Mouse (Mus musculus): ENCODE measurements at regions not wholly inside any gene's neighbourhood (a gene's known extent, or its start where the extent isn't known, plus 50 kb on each side); places are given as distances from the start of the nearest gene placed in this dataset.

DNA sequence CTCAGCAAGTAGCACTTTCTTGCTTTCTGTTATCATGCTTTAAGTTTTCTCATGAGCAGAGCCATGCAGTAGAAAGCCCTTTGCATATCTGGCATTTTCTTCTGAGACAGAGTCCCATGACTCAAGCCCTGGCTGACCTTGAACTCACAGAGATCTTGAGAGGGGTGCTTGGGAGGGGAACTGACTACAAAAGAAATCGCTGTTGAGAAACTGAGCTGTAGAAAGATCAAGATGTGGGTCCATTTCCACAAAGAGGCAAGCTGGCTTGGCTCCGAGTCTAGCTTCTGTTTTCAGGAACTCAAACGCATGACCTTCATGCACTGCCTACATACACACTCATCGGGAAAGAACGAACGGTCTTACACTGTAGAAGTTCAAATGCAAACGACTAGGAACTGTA, 278.0 kb upstream of the Jmjd1c start:
- H3K4me3 ChIP-seq (ENCODE audit: control insufficient read depth, insufficient read depth, low read length) = no peak overlapping the region

DNA sequence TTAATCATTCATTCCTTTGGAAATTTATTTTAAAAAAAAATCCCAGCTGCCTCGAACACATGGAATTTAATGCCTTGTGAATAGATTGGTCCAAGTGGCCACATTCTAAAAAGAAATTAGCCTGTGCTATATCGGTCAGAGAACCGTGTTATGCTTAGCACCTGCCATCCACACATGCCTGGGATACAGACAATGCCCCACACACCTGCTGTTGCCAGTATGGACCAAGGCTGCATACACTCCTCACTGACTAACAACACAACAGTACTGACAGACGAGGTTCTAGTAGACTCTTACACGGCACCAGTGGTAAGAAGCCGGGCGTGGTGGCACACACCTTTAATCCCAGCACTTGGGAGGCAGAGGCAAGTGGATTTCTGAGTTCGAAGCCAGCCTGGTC, 276.4 kb upstream of the Jmjd1c start:
- no peak overlapping the region for H3K4me3 ChIP-seq (ENCODE audit: control insufficient read depth, insufficient read depth, low read length)
- TF ChIP-seq CTCF (IDR thresholded peaks at IDR 0.05; ENCODE audit: borderline replicate concordance, control insufficient read depth, extremely low read depth, insufficient read depth, low read length, poor library complexity) (no peak), POLR2A (IDR thresholded peaks at IDR 0.05; ENCODE audit: control insufficient read depth, extremely low read depth, insufficient read depth, low read length, poor library complexity) (no peak)
- H3K27ac ChIP-seq (ENCODE audit: control insufficient read depth, insufficient read depth, low read length) = no peak overlapping the region
- no peaks in the 10 kb centered on the region for H3K27me3 ChIP-seq (ENCODE audit: control insufficient read depth, insufficient read depth, low read length)
- WGBS = 94% methylated on average over 8 of the region's 8 CpGs
- no peaks in the 10 kb centered on the region for H3K4me1 ChIP-seq (replicated peaks; ENCODE audit: control insufficient read depth, insufficient read depth, low read length)
- DNase-seq = no peak
- no peaks in the 10 kb centered on the region for H3K36me3 ChIP-seq (ENCODE audit: control insufficient read depth, insufficient read depth, low read length)

More for the DNA sequence above, 278.0 kb upstream of the Jmjd1c start:
- TF ChIP-seq CTCF (IDR thresholded peaks at IDR 0.05; ENCODE audit: borderline replicate concordance, control insufficient read depth, extremely low read depth, insufficient read depth, low read length, poor library complexity) (no peak), POLR2A (IDR thresholded peaks at IDR 0.05; ENCODE audit: control insufficient read depth, extremely low read depth, insufficient read depth, low read length, poor library complexity) (no peak)
- Histone ChIP-seq H3K27ac (ENCODE audit: control insufficient read depth, insufficient read depth, low read length) (no peak overlapping the region), H3K27me3 (ENCODE audit: control insufficient read depth, insufficient read depth, low read length) (no peaks in the 10 kb centered on the region), H3K36me3 (ENCODE audit: control insufficient read depth, insufficient read depth, low read length) (no peaks in the 10 kb centered on the region), H3K4me1 (replicated peaks; ENCODE audit: control insufficient read depth, insufficient read depth, low read length) (no peaks in the 10 kb centered on the region)
- WGBS = 83% methylated on average over 7 of the region's 7 CpGs
- no peak for DNase-seq

GRCm38 (mm10) chr10:66825737-66826136, 270.2 kb upstream of the Jmjd1c start:
- H3K4me3 ChIP-seq (ENCODE audit: control insufficient read depth, insufficient read depth, low read length) = no peak overlapping the region
- H3K27me3 ChIP-seq (ENCODE audit: control insufficient read depth, insufficient read depth, low read length) = no peaks in the 10 kb centered on the region
- 88% methylated on average over 3 of the region's 3 CpGs for WGBS
- no peak overlapping the region for H3K27ac ChIP-seq (ENCODE audit: control insufficient read depth, insufficient read depth, low read length)
- no peaks in the 10 kb centered on the region for H3K4me1 ChIP-seq (replicated peaks; ENCODE audit: control insufficient read depth, insufficient read depth, low read length)
- DNase-seq = no peak
- TF ChIP-seq POLR2A (IDR thresholded peaks at IDR 0.05; ENCODE audit: control insufficient read depth, extremely low read depth, insufficient read depth, low read length, poor library complexity) (no peak), CTCF (IDR thresholded peaks at IDR 0.05; ENCODE audit: borderline replicate concordance, control insufficient read depth, extremely low read depth, insufficient read depth, low read length, poor library complexity) (no peak)
- no peaks in the 10 kb centered on the region for H3K36me3 ChIP-seq (ENCODE audit: control insufficient read depth, insufficient read depth, low read length)

DNA sequence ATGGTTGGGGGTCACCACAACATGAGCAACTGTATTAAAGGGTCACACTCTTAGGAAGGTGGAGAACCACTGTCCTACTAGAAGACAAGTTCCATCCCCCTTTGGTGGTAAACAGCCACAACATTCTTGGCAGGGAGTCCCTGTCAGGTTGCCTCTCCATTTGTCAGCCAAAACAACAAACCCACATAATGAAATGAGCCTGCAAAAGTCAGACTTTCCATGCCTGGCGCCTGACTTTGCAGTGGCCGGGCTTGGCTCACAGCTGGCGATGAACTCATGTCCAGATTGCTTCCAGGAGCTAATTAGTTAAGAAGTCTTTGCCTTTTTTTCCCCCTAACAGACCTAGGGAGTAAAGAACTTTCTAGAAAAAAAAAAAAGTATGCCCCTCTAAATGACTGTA, 269.6 kb upstream of the Jmjd1c start:
- TF ChIP-seq CTCF (IDR thresholded peaks at IDR 0.05; ENCODE audit: borderline replicate concordance, control insufficient read depth, extremely low read depth, insufficient read depth, low read length, poor library complexity) = no peak
- TF ChIP-seq POLR2A (IDR thresholded peaks at IDR 0.05; ENCODE audit: control insufficient read depth, extremely low read depth, insufficient read depth, low read length, poor library complexity) = no peak
- no peaks in the 10 kb centered on the region for H3K27me3 ChIP-seq (ENCODE audit: control insufficient read depth, insufficient read depth, low read length)
- no peak for DNase-seq
- no peaks in the 10 kb centered on the region for H3K4me1 ChIP-seq (replicated peaks; ENCODE audit: control insufficient read depth, insufficient read depth, low read length)
- no peak overlapping the region for H3K4me3 ChIP-seq (ENCODE audit: control insufficient read depth, insufficient read depth, low read length)
- H3K36me3 ChIP-seq (ENCODE audit: control insufficient read depth, insufficient read depth, low read length) = no peaks in the 10 kb centered on the region
- 89% methylated on average over 3 of the region's 3 CpGs for WGBS
- H3K27ac ChIP-seq (ENCODE audit: control insufficient read depth, insufficient read depth, low read length) = no peak overlapping the region

DNA sequence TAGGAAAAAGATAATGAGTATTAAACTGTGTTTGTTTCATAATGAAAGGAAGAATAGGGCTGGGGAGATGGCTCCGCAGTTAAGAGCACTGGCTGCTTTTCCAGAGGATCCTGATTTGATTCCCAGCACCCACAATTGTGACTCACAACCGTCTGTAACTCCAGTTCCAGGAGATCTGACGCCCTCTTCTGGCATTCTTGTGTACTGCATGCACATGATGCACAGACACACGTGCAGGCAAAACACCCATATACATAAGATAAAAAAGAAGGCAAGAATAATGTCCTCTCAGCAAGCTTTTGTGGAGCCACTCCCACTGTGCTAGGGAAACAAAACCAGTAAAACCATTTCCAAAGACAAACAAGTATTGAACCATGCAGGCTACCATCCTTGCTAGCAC, 261.0 kb upstream of the Jmjd1c start:
- no peak for TF ChIP-seq CTCF (IDR thresholded peaks at IDR 0.05; ENCODE audit: borderline replicate concordance, control insufficient read depth, extremely low read depth, insufficient read depth, low read length, poor library complexity)
- no peak for TF ChIP-seq POLR2A (IDR thresholded peaks at IDR 0.05; ENCODE audit: control insufficient read depth, extremely low read depth, insufficient read depth, low read length, poor library complexity)
- WGBS = 81% methylated on average over 4 of the region's 4 CpGs
- Histone ChIP-seq H3K4me1 (replicated peaks; ENCODE audit: control insufficient read depth, insufficient read depth, low read length) (no peaks in the 10 kb centered on the region; the same call in 1 of the 2 replicates), H3K27ac (ENCODE audit: control insufficient read depth, insufficient read depth, low read length) (no peak overlapping the region), H3K36me3 (ENCODE audit: control insufficient read depth, insufficient read depth, low read length) (no peaks in the 10 kb centered on the region), H3K4me3 (ENCODE audit: control insufficient read depth, insufficient read depth, low read length) (no peak overlapping the region), H3K27me3 (ENCODE audit: control insufficient read depth, insufficient read depth, low read length) (no peaks in the 10 kb centered on the region)
- DNase-seq = no peak

DNA sequence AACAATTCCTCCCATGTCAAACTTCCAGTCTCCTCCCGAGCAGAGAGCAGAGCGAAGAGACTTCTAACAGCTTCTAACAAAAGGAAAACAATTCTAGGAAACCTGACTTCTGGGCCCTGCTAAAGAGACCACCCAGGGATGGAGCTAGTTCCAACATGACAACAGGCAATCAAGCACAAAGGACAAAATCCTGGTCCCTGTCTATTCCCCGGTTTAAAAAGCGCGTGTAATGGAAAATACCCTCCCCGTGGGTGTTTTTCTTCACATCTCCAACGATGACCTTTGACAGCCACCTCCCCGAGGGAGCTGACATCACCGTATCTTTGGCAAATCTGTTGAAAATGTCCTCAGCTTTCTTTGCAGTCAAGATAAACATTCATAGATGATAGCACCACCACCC, 256.9 kb upstream of the Jmjd1c start:
- 73% methylated on average over 9 of the region's 9 CpGs for WGBS
- Histone ChIP-seq H3K27ac (ENCODE audit: control insufficient read depth, insufficient read depth, low read length) (no peak overlapping the region), H3K36me3 (ENCODE audit: control insufficient read depth, insufficient read depth, low read length) (no peaks in the 10 kb centered on the region), H3K27me3 (ENCODE audit: control insufficient read depth, insufficient read depth, low read length) (no peaks in the 10 kb centered on the region), H3K4me1 (replicated peaks; ENCODE audit: control insufficient read depth, insufficient read depth, low read length) (no peaks in the 10 kb centered on the region; the same call in 1 of the 2 replicates), H3K4me3 (ENCODE audit: control insufficient read depth, insufficient read depth, low read length) (no peak overlapping the region)
- DNase-seq = no peak
- TF ChIP-seq POLR2A (IDR thresholded peaks at IDR 0.05; ENCODE audit: control insufficient read depth, extremely low read depth, insufficient read depth, low read length, poor library complexity) (no peak), CTCF (IDR thresholded peaks at IDR 0.05; ENCODE audit: borderline replicate concordance, control insufficient read depth, extremely low read depth, insufficient read depth, low read length, poor library complexity) (no peak)

GRCm38 (mm10) chr10:66843258-66843657, 252.7 kb upstream of the Jmjd1c start:
- no peaks in the 10 kb centered on the region; the same call in 1 of the 2 replicates for H3K4me1 ChIP-seq (replicated peaks; ENCODE audit: control insufficient read depth, insufficient read depth, low read length)
- no peaks in the 10 kb centered on the region for H3K36me3 ChIP-seq (ENCODE audit: control insufficient read depth, insufficient read depth, low read length)
- no peak for DNase-seq
- no peak overlapping the region for H3K4me3 ChIP-seq (ENCODE audit: control insufficient read depth, insufficient read depth, low read length)
- no peaks in the 10 kb centered on the region for H3K27me3 ChIP-seq (ENCODE audit: control insufficient read depth, insufficient read depth, low read length)
- H3K27ac ChIP-seq (ENCODE audit: control insufficient read depth, insufficient read depth, low read length) = no peak overlapping the region
- WGBS = 95% methylated on average over 2 of the region's 2 CpGs
- TF ChIP-seq CTCF (IDR thresholded peaks at IDR 0.05; ENCODE audit: borderline replicate concordance, control insufficient read depth, extremely low read depth, insufficient read depth, low read length, poor library complexity) (no peak), POLR2A (IDR thresholded peaks at IDR 0.05; ENCODE audit: control insufficient read depth, extremely low read depth, insufficient read depth, low read length, poor library complexity) (no peak)
